Mouse (Mus musculus) limb, embryonic 11.5 days (tissue): Measurements from ENCODE around the gene Stk32c. TPM values are rescaled to one million over a fixed set of nuclear protein-coding genes. Genes with fewer than 3 reads are reported as not detected.

Experiments used
- ATAC-seq: fragments of 200-750 bp; cut with Nextera tagmentation; 2 replicates; pipeline ENCODE4 v1.8.0; 2017; ENCODE audit warnings: low read depth; ENCODE audit not compliant: insufficient number of reproducible peaks, low FRiP score, low TSS enrichment
- DNase-seq: peaks from one replicate; pipeline ENCODE4 v3.0.0-alpha.2; 2015; ENCODE audit warnings: low spot score
- H3K27ac ChIP-seq: fragments of 300-500 bp; sonication (generic); replicated peaks from 2 replicates; pipeline ENCODE4 v1.5.1; 2014; ENCODE audit warnings: low read depth, mild to moderate bottlenecking, low read length
- H3K27me3 ChIP-seq: fragments of 300-500 bp; sonication (generic); 2 replicates; pipeline ENCODE4 v1.6.1; 2014; ENCODE audit warnings: mild to moderate bottlenecking, low read length, mixed read lengths; ENCODE audit not compliant: control insufficient read depth, insufficient read depth
- H3K36me3 ChIP-seq: fragments of 300-500 bp; sonication (generic); 2 replicates; pipeline ENCODE4 v1.6.1; 2014; ENCODE audit warnings: mild to moderate bottlenecking, low read length, moderate library complexity, mixed read lengths; ENCODE audit not compliant: control insufficient read depth, insufficient read depth
- H3K4me1 ChIP-seq: fragments of 300-500 bp; sonication (generic); 2 replicates; pipeline ENCODE4 v1.6.1; 2014; ENCODE audit warnings: low read length, mixed read lengths; ENCODE audit not compliant: control insufficient read depth, insufficient read depth
- H3K4me2 ChIP-seq: fragments of 300-500 bp; sonication (generic); 2 replicates; pipeline ENCODE4 v1.6.1; 2014; ENCODE audit warnings: low read depth, mild to moderate bottlenecking, moderate library complexity; ENCODE audit not compliant: severe bottlenecking
- H3K4me3 ChIP-seq: fragments of 300-500 bp; sonication (generic); 2 replicates; pipeline ENCODE4 v1.5.1; 2014; ENCODE audit warnings: low read depth, low read length
- H3K9ac ChIP-seq: fragments of 300-500 bp; sonication (generic); 2 replicates; pipeline ENCODE4 v1.6.1; 2014; ENCODE audit warnings: mild to moderate bottlenecking, low read length
- H3K9me3 ChIP-seq: fragments of 300-500 bp; sonication (generic); 2 replicates; pipeline ENCODE4 v1.6.1; 2016; ENCODE audit warnings: low read length; ENCODE audit not compliant: control insufficient read depth
- WGBS: fragments of 180-500 bp; shearing (Covaris S2); extraction: QIAGEN DNeasy Blood & Tissue Kit; methylation state at CpG from one replicate; pipeline ENCODE4 v1.1.7; 2014; 5-methylcytosine and 5-hydroxymethylcytosine counted together
- polyA plus RNA-seq: library from polyadenylated mRNA; unstranded; fragments of >200 nt; fragmentation: Nextera tagmentation; extraction: Ambion mirVana; gene quantifications from 2 replicates; pipeline ENCODE4 v1.2.1, GENCODE M21; 2014

Gene Stk32c
- polyA plus RNA-seq, 1 experiment from 2014 or later = 0.17 TPM

GRCm38 (mm10) chr7:139215516-139215915 lies 2.4 kb upstream of the Stk32c start:
- Histone ChIP-seq H3K27ac (no peak overlapping the region), H3K9me3 (no peaks in the 10 kb centered on the region), H3K4me2 (no peak overlapping the region), H3K4me3 (no peak overlapping the region), H3K4me1 (no peaks in the 10 kb centered on the region), H3K36me3 (no peaks in the 10 kb centered on the region), H3K27me3 (no peaks in the 10 kb centered on the region), H3K9ac (no peak overlapping the region)
- WGBS = 69% methylated on average over 1 of the region's 1 CpGs
- DNase-seq (no peak), ATAC-seq (no peak)

- H3K4me3 ChIP-seq = no peak overlapping the region
- 91% methylated on average over 13 of the region's 14 CpGs for WGBS
- H3K9ac ChIP-seq = no peak overlapping the region
- H3K4me2 ChIP-seq = no peak overlapping the region
- no peaks in the 10 kb centered on the region for H3K9me3 ChIP-seq
- H3K36me3 ChIP-seq = no peaks in the 10 kb centered on the region
- no peak overlapping the region for H3K27ac ChIP-seq
- no peak for ATAC-seq
- H3K4me1 ChIP-seq = no peaks in the 10 kb centered on the region
- no peak for DNase-seq
- no peaks in the 10 kb centered on the region for H3K27me3 ChIP-seq
Measured at GRCm38 (mm10) chr7:139214596-139215340, 1.7 kb upstream of the Stk32c start.

- DNase-seq = no peak
- no peaks in the 10 kb centered on the region for H3K4me1 ChIP-seq
- no peaks in the 10 kb centered on the region for H3K27me3 ChIP-seq
- H3K9me3 ChIP-seq = no peaks in the 10 kb centered on the region
- no peak overlapping the region for H3K4me3 ChIP-seq
- WGBS = 83% methylated on average over 3 of the region's 3 CpGs
- no peak overlapping the region for H3K9ac ChIP-seq
- no peaks in the 10 kb centered on the region for H3K36me3 ChIP-seq
- no peak overlapping the region for H3K27ac ChIP-seq
- no peak for ATAC-seq
- H3K4me2 ChIP-seq = no peak overlapping the region
Measured at GRCm38 (mm10) chr7:139214160-139214559, 1.1 kb upstream of the Stk32c start.

- H3K4me3 ChIP-seq = 0 out of 2 replicates have a peak overlapping the region, but pooled peaks have one; percentile 49
- no peaks in the 10 kb centered on the region for H3K27me3 ChIP-seq
- DNase-seq (no peak), ATAC-seq (peak; percentile 8; the same call in 1 of the 2 replicates)
- WGBS = 66% methylated on average over 3 of the region's 3 CpGs
- H3K9me3 ChIP-seq = no peaks in the 10 kb centered on the region
- no peak overlapping the region for H3K27ac ChIP-seq
- no peaks in the 10 kb centered on the region for H3K36me3 ChIP-seq
- H3K4me2 ChIP-seq = peak overlapping the region; percentile 39
- peak overlapping the region; percentile 17; the same call in 1 of the 2 replicates for H3K9ac ChIP-seq
- H3K4me1 ChIP-seq = no peaks in the 10 kb centered on the region
Measured at GRCm38 (mm10) chr7:139213751-139214150, 644 bp upstream of the Stk32c start.

- Histone ChIP-seq H3K9ac (no peak overlapping the region), H3K9me3 (no peaks in the 10 kb centered on the region), H3K36me3 (no peaks in the 10 kb centered on the region), H3K27ac (no peak overlapping the region), H3K4me3 (no peak overlapping the region), H3K27me3 (no peaks in the 10 kb centered on the region), H3K4me1 (no peaks in the 10 kb centered on the region), H3K4me2 (no peak overlapping the region)
- DNase-seq (no peak), ATAC-seq (no peak)
- 81% methylated on average over 6 of the region's 6 CpGs for WGBS
Measured at GRCm38 (mm10) chr7:139211761-139212160, 1.3 kb downstream of the Stk32c start.

- no peaks in the 10 kb centered on the region for H3K9me3 ChIP-seq
- no peak overlapping the region for H3K27ac ChIP-seq
- no peak overlapping the region for H3K4me3 ChIP-seq
- DNase-seq = no peak
- no peak overlapping the region for H3K4me2 ChIP-seq
- H3K9ac ChIP-seq = no peak overlapping the region
- H3K27me3 ChIP-seq = no peaks in the 10 kb centered on the region
- H3K4me1 ChIP-seq = no peaks in the 10 kb centered on the region
- no peak for ATAC-seq
- 53% methylated on average over 4 of the region's 4 CpGs for WGBS
- H3K36me3 ChIP-seq = no peaks in the 10 kb centered on the region
Measured at GRCm38 (mm10) chr7:139208773-139209095, 4.4 kb downstream of the Stk32c start.

- Histone ChIP-seq H3K36me3 (no peaks in the 10 kb centered on the region), H3K9ac (no peak overlapping the region), H3K4me1 (no peaks in the 10 kb centered on the region), H3K9me3 (no peaks in the 10 kb centered on the region), H3K27ac (no peak overlapping the region), H3K4me2 (no peak overlapping the region), H3K4me3 (no peak overlapping the region), H3K27me3 (no peaks in the 10 kb centered on the region)
- 26% methylated on average over 7 of the region's 7 CpGs for WGBS
- DNase-seq = peak; percentile 75
- no peak for ATAC-seq
Measured at GRCm38 (mm10) chr7:139208023-139208772, 4.9 kb downstream of the Stk32c start.

- H3K27me3 ChIP-seq = 0 out of 2 replicates have a peak, but pooled peaks cover 2% of the 10 kb centered on the region
- no peak for DNase-seq
- no peaks in the 10 kb centered on the region for H3K9me3 ChIP-seq
- WGBS = 61% methylated on average over 6 of the region's 6 CpGs
- no peaks in the 10 kb centered on the region for H3K4me1 ChIP-seq
- H3K9ac ChIP-seq = no peak overlapping the region
- ATAC-seq = no peak
- no peak overlapping the region for H3K27ac ChIP-seq
- no peaks in the 10 kb centered on the region for H3K36me3 ChIP-seq
- H3K4me3 ChIP-seq = no peak overlapping the region
- H3K4me2 ChIP-seq = no peak overlapping the region
Measured at GRCm38 (mm10) chr7:139201209-139201608, 11.9 kb downstream of the Stk32c start.
